Mouse (Mus musculus) layer of hippocampus, adult 8-10 months (tissue): Measurements from ENCODE around the gene Zfp981. TPM values are rescaled to one million over a fixed set of nuclear protein-coding genes. Genes with fewer than 3 reads are reported as not detected.
"Not testable (repeated sequence)": the region's sequence is repeated elsewhere in the genome, so short reads cannot be mapped to it uniquely, and the experiment has no call there.

Source experiments
- DNase-seq, 2 experiments: peaks; one replicate each; pipeline ENCODE4 v3.0.0; 2022; ENCODE audit warnings: low spot score in 2 of 2
- total RNA-seq, 4 experiments: library from RNA; stranded (reverse); gene quantifications; 2 replicates each; pipeline ENCODE4 v1.2.4; 2022

The Zfp981 gene
- under 1 TPM in 3 of 4 experiments, not detected in 1; 0.12 to 0.50 (median 0.27) TPM for total RNA-seq

DNA sequence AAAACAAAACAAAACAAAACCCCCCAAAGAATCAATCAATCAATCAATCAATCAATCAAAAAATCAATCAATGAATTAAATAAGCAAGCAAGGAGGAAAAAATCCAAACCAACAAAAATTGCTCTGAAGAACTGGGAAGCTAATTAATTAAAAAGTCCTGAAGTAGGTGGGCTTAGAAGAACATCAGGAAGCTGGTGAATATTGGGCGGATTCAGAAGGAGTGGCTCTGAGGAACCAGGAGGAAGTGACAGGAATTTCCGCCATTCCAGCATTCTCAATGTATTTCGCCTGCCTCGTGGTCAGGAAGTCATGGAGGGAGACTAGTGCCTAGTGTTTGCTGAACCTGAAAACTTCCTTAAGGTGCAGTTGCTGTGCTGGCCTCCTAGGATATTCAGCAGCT is at the start of gene Zfp981:
Gene Zfp981 (plus strand): TSS at position 301 of the 400 bp plus-strand sequence.
- DNase-seq: not testable (repeated sequence)

DNA sequence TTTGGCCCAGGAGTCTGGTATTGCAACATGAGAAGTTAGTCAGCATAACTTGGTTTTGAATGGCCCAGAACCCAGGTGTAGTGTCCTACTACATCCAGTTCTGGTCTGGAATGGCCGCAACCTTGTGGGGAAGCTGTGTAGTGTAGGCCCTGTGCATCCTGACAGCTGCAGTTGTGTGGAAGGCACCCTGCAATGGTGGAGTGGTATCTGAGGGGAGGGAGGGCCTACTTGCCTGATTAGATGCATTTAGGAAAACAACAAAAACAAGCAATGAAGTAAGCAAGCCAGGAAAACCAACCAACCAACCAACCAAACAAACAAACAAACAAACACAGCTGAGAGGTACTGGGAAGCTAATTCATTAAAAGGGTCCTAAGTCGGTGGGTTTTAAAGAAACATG is 49.3 kb upstream of the Zfp981 start:
- DNase-seq: not testable (repeated sequence)

DNA sequence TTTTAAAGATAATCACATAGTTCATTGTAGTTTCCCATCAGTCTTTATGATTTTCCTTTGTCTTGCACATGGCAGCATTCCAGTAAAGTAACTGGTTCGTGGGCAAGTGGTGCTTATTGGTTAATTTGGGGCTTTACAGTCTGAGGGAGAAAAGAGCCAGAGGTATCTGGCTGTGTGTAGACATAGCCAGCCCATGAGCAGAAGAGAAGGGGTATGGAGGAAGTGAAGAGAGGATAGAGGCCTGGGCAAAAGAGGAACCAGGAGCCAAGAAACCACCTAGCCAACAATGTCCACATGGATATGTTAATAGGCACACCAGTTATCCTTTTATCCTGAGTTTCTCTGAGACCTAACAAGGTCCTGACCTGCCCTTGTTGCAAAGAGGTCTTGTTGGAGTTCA is 47.7 kb upstream of the Zfp981 start:
- DNase-seq: not testable (repeated sequence)

DNA sequence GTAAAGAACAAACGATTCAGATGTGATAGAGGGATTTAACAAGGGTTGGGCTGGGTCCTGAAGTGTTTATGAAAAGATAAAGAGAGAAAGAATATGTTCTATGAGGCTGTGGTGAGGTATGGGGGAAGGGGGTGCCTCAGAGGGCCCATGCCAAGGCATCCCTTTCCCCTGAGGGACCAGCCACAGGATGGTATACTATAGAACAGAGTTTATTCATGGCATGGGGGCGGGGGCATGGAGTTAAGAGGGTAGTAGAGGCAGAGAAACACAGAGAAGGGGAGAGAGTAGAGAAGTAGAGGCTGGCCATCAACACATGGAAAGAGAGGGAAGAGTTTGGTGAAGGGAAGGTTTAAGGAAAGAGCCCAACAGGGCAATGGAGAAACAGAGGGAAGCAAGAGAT is 46.9 kb upstream of the Zfp981 start:
- DNase-seq: no peak

DNA sequence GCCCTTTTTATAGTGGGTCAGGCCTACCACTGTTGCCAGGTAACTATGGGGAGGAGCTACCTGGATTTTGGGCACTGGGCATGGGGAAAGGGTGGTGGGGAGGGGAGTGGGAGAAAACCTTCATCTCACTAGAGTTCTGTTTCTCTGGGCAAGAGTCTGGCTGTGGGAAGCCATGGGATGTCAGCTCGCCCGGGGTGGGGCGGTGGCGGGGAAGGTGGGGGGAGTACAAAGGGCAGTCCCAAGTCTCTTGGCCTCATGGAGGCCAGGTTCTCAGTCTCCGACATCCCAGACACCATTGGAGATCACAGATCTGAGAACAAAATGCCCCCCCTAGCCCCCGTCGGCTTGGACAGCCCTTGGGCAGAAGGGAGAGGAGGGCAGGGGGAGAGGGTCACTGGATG is 46.5 kb upstream of the Zfp981 start:
- no peak for DNase-seq

DNA sequence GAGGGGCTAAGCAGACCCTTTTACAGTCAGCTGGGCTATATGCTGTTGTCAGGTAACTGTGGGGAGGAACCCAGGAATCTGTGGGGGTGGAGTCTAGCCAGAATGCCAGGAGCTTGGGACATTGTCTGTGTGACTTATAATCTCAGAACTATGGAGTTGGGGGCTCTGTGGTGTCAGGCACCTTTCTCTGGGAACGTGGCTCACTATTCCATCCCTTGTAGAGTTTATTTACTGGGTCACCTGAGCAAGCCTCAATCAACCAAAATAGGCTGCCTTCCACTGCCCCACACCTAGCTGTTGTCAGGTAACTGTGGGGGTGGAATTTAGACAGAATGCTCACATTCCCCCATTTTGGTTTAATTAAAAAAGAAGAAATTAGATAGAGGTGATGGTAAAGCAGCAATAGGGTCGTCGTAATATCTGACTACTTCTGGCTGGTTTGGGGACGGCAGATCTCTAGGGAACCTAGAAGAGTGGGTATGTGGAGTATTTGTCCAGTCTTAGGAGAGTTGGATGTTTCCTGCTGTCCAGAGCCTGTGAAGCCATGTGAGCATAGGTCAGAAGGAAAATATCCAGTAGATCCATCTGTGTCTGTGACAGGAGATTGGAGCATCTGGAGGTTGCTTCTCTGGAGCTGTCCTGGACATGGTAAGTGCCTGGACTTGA is 45.6 kb upstream of the Zfp981 start:
- DNase-seq: no peak

DNA sequence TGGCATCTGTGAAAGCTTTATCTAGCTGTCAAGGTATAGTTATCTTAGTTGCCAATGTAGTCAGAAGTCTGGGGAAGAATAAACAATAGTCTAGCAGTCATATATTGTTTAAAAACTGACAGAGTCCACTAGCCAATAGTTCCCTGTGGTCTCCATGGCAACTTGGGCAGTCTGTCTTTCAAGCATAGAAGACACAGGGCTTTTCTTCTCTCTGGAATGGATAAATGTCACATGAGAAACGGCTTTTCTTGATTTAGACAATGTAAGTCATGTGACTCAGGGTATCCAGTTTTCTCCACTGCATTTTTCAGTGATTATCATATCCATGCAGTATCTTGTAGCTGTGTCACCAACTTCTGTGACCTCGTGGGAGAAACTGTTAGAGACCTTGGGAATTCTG is 44.7 kb upstream of the Zfp981 start:
- DNase-seq: no peak

DNA sequence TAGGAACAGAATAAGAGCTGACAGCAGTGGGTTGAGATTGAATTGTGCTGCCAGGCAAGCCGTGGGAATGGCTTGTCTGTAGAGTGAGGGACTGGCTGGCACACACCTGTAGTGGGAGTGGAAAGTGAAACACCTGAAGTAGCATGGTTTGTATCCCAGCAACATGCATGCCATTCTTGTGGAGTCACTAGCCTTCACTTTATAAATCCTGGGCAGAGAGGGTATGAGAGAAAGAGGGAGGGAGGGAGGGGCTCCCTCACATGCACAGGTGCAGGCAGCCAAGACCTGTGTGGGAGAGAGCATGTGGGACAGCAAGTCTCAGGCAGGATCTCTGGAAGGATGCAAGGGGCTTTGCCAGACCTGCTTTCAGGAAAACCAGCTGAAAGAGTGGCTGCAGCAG is 44.1 kb upstream of the Zfp981 start:
- DNase-seq: no peak

DNA sequence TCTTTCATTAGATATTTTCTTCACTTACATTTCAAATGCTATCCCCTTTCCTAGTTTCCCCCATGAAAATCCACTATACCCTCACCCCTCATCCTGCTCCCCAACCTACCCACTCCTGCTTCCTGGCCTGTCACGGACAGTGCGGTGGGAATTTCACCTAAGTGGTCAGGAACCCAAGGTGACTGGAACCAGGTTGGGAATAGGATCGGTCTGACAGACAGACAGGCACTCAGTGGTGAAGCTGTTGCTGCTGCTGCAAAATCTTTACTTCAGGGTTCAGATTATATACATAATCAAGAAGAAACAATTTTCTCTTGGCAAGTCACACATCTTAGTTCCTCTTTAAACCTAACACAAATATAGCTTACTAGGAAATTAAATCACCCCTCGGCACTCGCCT is 42.0 kb upstream of the Zfp981 start:
- DNase-seq: not testable (repeated sequence)

DNA sequence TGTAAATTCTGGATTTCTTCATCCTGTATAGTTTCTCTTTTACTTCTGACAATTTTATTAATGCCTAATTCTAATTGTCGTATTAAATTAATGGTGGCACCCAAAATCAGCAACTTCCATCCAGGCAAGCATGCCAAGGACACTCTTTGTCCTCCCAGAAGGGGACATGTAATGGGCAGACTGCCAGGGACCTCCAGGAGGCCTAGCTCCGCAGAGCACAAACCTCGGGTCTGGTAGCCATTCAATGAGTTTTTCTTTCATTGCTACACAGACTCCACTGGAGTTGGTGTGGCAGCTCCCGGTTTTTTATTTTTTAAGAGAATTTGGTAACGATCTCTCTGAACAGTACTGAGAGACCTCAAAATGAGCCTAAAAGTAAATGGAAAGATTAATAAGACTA is 41.1 kb upstream of the Zfp981 start:
- DNase-seq: not testable (repeated sequence)

DNA sequence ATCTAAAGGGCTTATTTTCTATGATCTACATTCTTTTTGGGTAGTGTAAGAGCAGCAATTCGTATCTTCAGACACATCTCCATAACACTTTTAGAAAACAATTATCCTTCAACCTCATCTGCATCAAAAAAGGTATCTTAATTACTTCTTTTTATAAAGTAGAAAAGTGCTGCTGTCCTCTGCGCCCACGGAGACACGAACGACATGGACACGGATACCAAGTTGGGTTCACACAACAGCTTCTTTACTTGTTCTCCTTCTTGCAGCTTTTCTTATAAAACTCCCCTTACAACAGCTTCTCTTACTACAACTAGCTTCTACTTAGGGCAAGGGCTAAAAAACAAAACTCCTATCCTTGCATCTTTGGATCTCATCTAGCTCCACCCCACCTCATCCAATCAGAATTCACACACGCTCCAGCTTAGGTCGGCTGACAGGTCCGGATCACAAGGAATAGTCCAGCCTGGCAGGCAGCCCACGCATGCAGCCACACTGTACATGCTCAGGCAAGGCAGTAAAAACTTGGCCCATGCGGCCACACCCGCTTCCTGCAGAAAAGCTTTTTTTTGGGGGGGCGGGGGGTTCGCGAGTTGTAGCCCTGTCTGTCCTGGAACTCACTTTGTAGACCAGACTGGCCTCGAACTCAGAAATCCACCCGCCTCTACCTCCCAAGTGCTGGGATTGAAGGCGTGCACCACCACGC is 38.0 kb upstream of the Zfp981 start:
- not testable (repeated sequence) for DNase-seq

DNA sequence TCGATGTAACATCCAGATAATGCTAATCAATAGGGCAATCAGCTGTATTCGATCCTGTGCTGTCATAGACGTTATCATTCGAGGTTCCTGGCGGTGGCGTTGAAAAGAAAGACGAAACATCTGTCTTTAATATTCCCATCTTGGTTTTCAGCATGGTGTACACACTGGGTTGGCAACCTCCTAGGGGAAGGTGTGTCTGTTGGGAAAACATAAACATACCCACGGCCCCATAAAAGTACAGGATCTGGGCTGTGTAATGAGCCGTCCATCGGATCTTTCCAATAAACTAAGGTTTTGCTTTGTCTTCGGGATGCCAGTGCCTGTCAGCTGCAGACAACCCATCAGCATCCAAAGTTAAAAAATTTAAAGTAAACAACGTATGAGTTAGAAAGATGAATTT is 31.8 kb upstream of the Zfp981 start:
- not testable (repeated sequence) for DNase-seq

DNA sequence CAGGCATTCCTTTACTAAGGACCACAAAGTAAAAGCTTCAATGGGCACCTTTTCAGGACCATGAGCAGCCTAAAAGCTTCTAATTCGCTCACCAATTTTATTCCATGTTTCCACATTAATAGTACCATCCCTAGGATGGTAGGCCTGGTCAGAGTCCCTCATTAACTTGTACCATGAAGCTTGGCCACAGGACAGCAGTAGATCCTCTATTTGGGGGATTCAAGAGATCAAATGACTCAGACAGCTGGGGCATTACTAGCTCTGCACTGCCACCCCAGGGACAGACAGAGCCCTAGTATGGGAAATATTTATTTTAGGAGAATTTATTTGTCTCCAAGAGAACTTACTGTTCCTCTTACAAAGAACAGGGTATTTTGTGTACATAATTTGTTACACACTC is 27.6 kb upstream of the Zfp981 start:
- not testable (repeated sequence) for DNase-seq

DNA sequence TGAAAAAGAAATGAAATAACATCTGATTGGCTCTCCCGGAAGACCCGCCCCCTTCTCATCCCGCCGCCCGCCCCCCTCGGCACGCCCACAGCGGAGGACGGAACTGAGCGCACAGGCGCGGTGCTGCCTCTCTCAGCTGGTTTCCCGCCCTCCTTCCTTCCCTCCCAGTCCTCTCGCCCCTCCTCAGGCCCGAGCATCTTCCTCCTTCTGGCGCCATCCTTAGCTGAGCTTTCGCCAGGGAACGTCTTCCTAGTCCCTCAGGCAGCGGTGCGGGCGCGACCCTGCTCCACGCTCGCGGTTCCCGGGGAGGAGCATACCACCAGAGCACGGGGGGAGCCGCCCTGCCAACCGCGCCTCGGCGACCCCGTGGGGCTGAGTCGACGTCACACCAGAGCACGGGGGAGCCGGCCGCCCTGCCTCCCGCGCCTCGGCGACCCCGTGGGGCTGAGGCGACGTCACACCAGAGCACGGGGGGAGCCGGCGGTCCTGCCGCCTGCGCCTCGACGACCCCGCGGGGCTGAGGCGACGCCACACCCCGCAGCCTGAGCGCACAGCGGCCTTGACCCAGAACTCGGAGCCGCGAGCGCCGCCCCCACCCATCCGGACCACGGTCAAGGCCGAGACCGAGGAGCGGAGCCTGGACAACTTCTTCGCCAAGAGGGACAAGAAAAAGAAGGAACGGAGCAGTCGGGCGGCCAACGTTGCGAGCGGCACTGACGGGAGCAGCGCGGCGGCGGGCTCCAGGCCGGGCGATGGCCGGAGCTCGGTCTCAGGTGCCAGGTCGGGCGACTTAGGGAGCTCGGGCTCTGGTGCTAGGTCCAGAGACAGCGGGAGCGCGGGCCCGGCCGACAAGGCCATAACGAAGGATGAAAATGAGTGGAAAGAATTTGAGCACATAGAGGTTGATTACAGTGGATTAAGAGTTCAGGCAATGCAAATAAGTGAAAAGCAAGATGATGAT is 26.8 kb upstream of the Zfp981 start:
- DNase-seq: not testable (repeated sequence)

DNA sequence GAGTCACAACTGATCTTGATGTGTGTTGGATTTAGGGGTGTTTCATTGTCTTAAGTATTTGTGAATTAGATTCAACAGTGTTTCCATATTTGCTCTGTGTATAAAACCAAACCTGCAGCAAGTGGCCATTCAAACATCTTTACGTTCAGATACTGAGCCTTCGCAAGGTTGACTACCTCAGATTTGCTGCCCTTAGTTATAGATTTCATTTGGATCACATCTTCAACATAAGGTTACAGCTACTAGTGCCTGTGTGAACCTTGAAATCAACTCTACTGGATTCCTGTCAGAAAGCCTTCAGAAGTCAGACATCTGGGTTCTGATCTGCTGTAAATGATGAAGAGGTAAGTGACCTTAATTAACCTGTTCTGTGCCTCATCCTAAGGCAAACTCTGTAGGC is 25.6 kb upstream of the Zfp981 start:
- not testable (repeated sequence) for DNase-seq

DNA sequence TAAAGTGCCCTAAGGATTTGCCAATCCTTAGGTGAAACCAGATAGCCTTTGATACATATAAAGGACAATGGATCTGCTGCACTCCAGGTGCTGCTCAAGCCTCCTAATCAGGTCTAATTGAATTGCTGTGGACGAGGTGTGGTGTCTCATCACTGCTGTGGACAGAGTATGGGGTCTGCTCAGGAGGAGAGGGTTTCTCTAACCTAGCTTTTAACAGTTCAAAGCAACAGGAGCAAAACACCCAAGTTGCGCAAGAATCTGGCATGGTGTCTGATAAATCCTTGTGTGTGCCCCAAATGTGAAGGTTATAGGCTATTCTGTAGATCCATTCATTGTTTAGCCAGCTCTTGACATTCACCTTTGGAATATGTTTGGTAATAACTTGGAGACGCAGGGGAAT is 24.9 kb upstream of the Zfp981 start:
- not testable (repeated sequence) for DNase-seq

DNA sequence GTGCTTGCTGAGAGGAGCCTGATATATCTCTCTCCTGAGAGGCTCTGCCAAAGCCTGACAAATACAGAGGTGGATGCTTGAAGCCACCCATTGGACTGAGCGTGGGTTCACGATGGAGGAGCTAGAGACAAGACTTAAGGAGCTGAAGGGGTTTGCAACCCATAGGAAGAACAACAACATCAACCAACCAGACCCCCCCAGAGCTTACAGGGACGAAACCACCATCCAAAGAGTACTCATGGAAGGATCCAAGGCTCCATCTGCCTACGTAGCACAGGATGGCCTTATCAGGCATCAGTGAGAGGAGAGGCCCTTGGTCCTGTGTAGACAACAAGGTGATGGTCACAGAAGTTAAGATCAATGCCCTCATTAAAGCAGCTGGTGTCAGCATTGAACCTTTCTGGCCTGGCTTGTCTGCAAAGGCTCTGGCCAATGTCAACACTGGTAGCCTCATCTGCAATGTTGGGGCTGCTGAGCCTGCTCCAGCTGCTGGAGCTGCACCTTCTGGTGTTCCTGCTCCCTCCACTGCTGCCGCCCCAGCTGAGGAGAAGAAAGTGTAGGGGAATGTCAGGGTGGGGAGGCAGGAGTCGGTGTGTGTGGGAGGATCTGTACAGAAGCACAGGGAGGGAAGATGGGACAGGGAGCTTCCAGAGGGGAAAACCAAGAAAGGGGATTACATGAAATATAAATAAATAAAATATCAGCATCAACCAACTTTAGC is 21.3 kb upstream of the Zfp981 start:
- DNase-seq: not testable (repeated sequence)

DNA sequence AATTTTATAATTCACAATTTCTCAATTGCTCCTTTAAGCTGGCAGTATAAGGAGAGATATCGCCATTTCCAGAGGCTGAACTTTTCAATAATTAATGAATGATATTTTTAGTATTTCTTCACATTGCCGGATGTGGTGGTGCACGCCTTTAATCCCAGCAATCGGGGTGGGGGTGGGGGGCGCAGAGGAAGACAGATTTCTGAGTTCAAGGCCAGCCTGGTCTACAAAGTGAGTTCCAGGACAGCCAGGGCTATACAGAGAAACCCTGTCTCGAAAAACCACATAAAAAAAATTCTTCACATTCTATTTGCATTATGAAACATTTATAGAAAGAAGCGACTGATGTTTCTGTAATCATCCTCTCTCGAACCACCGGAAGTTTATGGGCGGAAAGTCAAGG is 19.3 kb upstream of the Zfp981 start:
- DNase-seq: not testable (repeated sequence)

DNA sequence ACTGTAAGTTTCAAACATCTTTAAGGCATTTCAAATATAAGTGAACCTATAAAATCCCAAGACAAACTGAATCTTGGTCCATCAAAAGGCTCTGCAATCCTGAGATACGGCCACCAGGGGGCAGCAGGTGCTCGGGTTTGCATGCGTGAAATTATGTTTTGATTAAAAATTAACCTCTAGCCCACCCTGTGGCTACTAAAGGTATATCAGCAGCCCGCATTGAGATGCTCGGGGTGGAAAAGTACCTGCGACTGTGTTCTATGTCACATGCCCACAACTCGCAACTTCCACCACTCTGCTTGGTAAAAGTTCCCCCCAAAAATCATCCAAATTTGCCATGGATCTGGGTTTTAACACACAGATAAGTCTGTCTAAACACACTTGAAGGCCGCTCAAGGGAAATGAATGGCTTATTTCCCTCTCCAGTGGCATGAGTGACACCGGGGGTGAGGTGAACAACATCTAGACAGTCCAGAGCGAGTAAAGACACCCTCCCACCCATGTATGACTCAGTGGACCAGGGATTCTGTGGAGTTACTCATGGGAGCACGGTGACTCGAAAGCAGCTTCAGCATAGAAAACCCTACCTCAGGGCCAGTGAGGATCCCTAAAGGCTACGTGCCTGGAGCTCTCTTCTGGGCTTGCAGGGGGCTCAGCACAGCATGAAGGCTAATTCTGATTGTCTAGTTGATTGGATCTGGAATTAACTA is 18.1 kb upstream of the Zfp981 start:
- not testable (repeated sequence) for DNase-seq

DNA sequence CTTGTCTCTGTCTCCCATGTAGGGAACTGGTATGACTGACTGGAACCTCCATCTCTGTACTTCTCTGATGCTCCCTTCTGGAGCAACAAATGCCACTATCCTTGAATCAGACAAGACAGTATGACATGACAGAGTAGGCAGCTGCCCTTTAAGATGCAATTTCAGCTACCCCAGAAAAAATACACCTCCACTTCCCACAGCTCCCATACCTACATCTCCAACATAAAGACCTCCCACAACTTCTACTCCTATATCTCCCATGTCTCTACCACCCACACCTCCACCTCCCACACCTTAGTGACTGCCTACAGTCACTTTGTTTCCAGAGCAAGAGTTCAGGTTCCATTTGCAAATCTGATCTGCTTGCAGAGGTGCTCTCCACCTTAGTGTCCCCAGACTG is 17.2 kb upstream of the Zfp981 start:
- not testable (repeated sequence) for DNase-seq
